Mouse (Mus musculus): ENCODE measurements around the gene Ttc3.

The Ttc3 gene

GRCm38 (mm10) chr16:94497911-94498310, 127.5 kb downstream of the Ttc3 start:
- WGBS: 41% methylated on average over 5 of the region's 5 CpGs

- WGBS: 92% methylated on average over 5 of the region's 5 CpGs
Observed at GRCm38 (mm10) chr16:94504192-94504591, 133.8 kb downstream of the Ttc3 start.

GRCm38 (mm10) chr16:94507071-94507470, 136.7 kb downstream of the Ttc3 start:
- WGBS: 100% methylated on average over 2 of the region's 2 CpGs

- WGBS: 97% methylated on average over 8 of the region's 8 CpGs
Observed at GRCm38 (mm10) chr16:94508769-94509168, 138.4 kb downstream of the Ttc3 start.

GRCm38 (mm10) chr16:94509983-94510382, 139.6 kb downstream of the Ttc3 start:
- 69% methylated on average over 2 of the region's 2 CpGs for WGBS

GRCm38 (mm10) chr16:94517606-94518005, 147.2 kb downstream of the Ttc3 start:
- 98% methylated on average over 2 of the region's 2 CpGs for WGBS

Measured in cerebral cortex, adult 2 months (tissue).